Mouse (Mus musculus) neural tube, embryonic 12.5 days (tissue): ENCODE data around the gene Olfr153. TPM values are rescaled to one million over a fixed set of nuclear protein-coding genes. Genes with fewer than 3 reads are reported as not detected.

Source experiments
- polyA plus RNA-seq: library from polyadenylated mRNA; unstranded; fragments of >200 nt; fragmentation: Nextera tagmentation; extraction: Ambion mirVana; gene quantifications from 2 replicates; pipeline ENCODE4 v1.2.1, GENCODE M21; 2016

Gene Olfr153
- polyA plus RNA-seq, 1 experiment from 2014 or later, result not detected

Other genes with a start within 250 kb of the Olfr153 start
- not detected in 2 replicates for gene Olfr1118, start 224.2 kb upstream of the Olfr153 start, polyA plus RNA-seq
- gene Olfr1120, start 177.0 kb upstream of the Olfr153 start, polyA plus RNA-seq, result not detected in 2 replicates
- gene Olfr1121, start 161.9 kb upstream of the Olfr153 start, polyA plus RNA-seq, result not detected in 2 replicates
- not detected in 2 replicates for gene Olfr1122, start 145.9 kb upstream of the Olfr153 start, polyA plus RNA-seq
- not detected in 2 replicates for gene Olfr1123, start 115.2 kb upstream of the Olfr153 start, polyA plus RNA-seq
- gene Olfr1124, start 101.5 kb upstream of the Olfr153 start, polyA plus RNA-seq, result 0.13 TPM in 2 replicates
- gene Olfr1126, start 77.8 kb upstream of the Olfr153 start, polyA plus RNA-seq, result not detected in 2 replicates
- not detected in 2 replicates for gene Pramel7, start 34.7 kb upstream of the Olfr153 start, polyA plus RNA-seq
- gene Pramel6, start 25.2 kb upstream of the Olfr153 start, polyA plus RNA-seq, result not detected in 2 replicates
- not detected in 2 replicates for gene Olfr1128, start 13.7 kb downstream of the Olfr153 start, polyA plus RNA-seq
- gene Olfr1129, start 42.1 kb downstream of the Olfr153 start, polyA plus RNA-seq, result not detected in 2 replicates
- not detected in 2 replicates for gene Olfr1130, start 74.4 kb downstream of the Olfr153 start, polyA plus RNA-seq
- not detected in 2 replicates for gene Olfr1131, start 95.3 kb downstream of the Olfr153 start, polyA plus RNA-seq
- gene Olfr1132, start 105.7 kb downstream of the Olfr153 start, polyA plus RNA-seq, result not detected in 2 replicates
- not detected in 2 replicates for gene Olfr1133, start 115.6 kb downstream of the Olfr153 start, polyA plus RNA-seq
- gene Olfr1134, start 126.7 kb downstream of the Olfr153 start, polyA plus RNA-seq, result not detected in 2 replicates
- not detected in 2 replicates for gene Olfr1135, start 141.9 kb downstream of the Olfr153 start, polyA plus RNA-seq
- not detected in 2 replicates for gene Olfr1136, start 162.2 kb downstream of the Olfr153 start, polyA plus RNA-seq
- gene Olfr1137, start 181.4 kb downstream of the Olfr153 start, polyA plus RNA-seq, result not detected in 2 replicates
- gene Olfr1138, start 208.2 kb downstream of the Olfr153 start, polyA plus RNA-seq, result not detected in 2 replicates
- gene Olfr1140, start 212.0 kb downstream of the Olfr153 start, polyA plus RNA-seq, result not detected in 2 replicates
- gene Olfr1141, start 222.2 kb downstream of the Olfr153 start, polyA plus RNA-seq, result not detected in 2 replicates
- not detected in 2 replicates for gene Olfr152, start 247.7 kb downstream of the Olfr153 start, polyA plus RNA-seq